Mouse (Mus musculus) heart, embryonic 12.5 days (tissue): Measurements from ENCODE around the gene Ehbp1l1. TPM values are rescaled to one million over a fixed set of nuclear protein-coding genes. Genes with fewer than 3 reads are reported as not detected.
A peak's percentile ranks its signal among the peaks of the same experiment; 100 is the strongest.

Experiments used
- ATAC-seq: fragments of 200-750 bp; cut with Nextera tagmentation; 2 replicates; pipeline ENCODE4 v1.8.0; 2017; ENCODE audit warnings: moderate TSS enrichment, moderate library complexity; ENCODE audit not compliant: insufficient number of reproducible peaks, low FRiP score
- H3K27ac ChIP-seq: fragments of 300-500 bp; sonication (generic); 2 replicates; pipeline ENCODE4 v1.5.1; 2016; ENCODE audit warnings: mild to moderate bottlenecking, moderate library complexity; ENCODE audit not compliant: poor library complexity, severe bottlenecking
- H3K27me3 ChIP-seq: fragments of 300-500 bp; sonication (generic); replicated peaks from 2 replicates; pipeline ENCODE4 v1.6.1; 2016; ENCODE audit warnings: mild to moderate bottlenecking, moderate library complexity
- H3K36me3 ChIP-seq: fragments of 300-500 bp; sonication (generic); 2 replicates; pipeline ENCODE4 v1.6.1; 2016; ENCODE audit warnings: mild to moderate bottlenecking, moderate library complexity
- H3K4me1 ChIP-seq: fragments of 300-500 bp; sonication (generic); replicated peaks from 2 replicates; pipeline ENCODE4 v1.6.1; 2016; ENCODE audit warnings: mild to moderate bottlenecking
- H3K4me2 ChIP-seq: fragments of 300-500 bp; sonication (generic); 2 replicates; pipeline ENCODE4 v1.6.1; 2016; ENCODE audit warnings: mild to moderate bottlenecking, moderate library complexity
- H3K4me3 ChIP-seq: fragments of 300-500 bp; sonication (generic); 2 replicates; pipeline ENCODE4 v1.5.1; 2016; ENCODE audit warnings: mild to moderate bottlenecking
- H3K9ac ChIP-seq: fragments of 300-500 bp; sonication (generic); 2 replicates; pipeline ENCODE4 v1.6.1; 2016; ENCODE audit warnings: mild to moderate bottlenecking, moderate library complexity
- H3K9me3 ChIP-seq: fragments of 300-500 bp; sonication (generic); replicated peaks from 2 replicates; pipeline ENCODE4 v1.6.1; 2016; ENCODE audit warnings: mild to moderate bottlenecking, moderate library complexity
- WGBS: fragments of 180-500 bp; shearing (Covaris S2); methylation state at CpG from one replicate; pipeline ENCODE4 v1.1.7; 2016; 5-methylcytosine and 5-hydroxymethylcytosine counted together
- polyA plus RNA-seq: library from polyadenylated mRNA; unstranded; fragments of >200 nt; fragmentation: Nextera tagmentation; extraction: Ambion mirVana; gene quantifications from 2 replicates; pipeline ENCODE4 v1.2.1, GENCODE M21; 2016

Ehbp1l1 gene
- 121 and 123 TPM in 2 replicates for polyA plus RNA-seq

DNA sequence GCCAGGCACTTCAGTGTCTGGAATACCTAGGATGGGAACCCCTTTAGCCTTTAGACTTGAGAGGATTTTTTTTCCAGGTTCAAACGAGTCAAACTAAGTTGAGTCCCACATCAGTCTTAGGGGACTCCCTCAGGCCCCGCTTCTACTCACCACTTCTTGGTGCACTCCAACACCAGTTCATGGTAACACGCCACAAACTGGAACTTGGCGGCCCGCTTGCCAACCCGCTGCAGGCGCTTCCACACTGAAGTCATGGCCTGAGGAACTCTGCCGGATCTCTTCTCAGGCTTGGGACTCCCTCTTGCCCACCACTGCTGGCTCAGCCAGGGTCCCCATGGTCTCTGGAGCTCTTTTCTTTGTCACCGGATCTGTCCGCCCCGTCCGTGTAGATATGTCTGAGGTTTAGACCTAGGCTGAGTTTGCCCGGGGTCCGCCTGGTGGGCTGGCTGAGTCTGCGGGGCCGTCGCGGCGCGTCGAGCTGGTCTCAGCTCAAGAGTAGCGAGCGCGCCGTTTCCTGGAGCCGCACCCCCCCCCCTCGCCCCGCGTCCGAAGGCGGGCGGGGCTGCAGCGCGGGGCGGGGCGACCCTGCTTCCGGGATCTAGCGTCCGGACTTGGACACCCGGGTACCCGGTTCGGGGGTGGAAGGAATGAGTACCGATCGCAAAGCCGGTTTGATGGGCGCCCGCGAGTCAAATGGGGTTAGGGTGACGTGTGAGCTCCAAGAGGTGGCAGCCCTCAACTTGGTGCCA is at the start of gene Ehbp1l1:
Gene Ehbp1l1 (minus strand): TSS at position 551 of the 749 bp plus-strand sequence.
- Histone ChIP-seq H3K27ac (peak within 1 kb of the TSS; percentile 97), H3K4me3 (peak within 1 kb of the TSS; percentile 80), H3K27me3 (no peaks in the 10 kb centered on the region), H3K4me2 (peak within 1 kb of the TSS; percentile 89), H3K9me3 (no peaks in the 10 kb centered on the region), H3K4me1 (peaks cover 68% of the 10 kb centered on the region), H3K36me3 (peaks cover 38% of the 10 kb centered on the region), H3K9ac (peak within 1 kb of the TSS; percentile 90)
- 3% methylated on average over 49 of the region's 49 CpGs for WGBS
- ATAC-seq, result peak; percentile 58

- H3K36me3 ChIP-seq, result peaks cover 37% of the 10 kb centered on the region
- H3K4me2 ChIP-seq, result peak within 1 kb of the TSS; percentile 86
- H3K9ac ChIP-seq, result peak within 1 kb of the TSS; percentile 85
- ATAC-seq, result peak; percentile 98
- peak within 1 kb of the TSS; percentile 65 for H3K4me3 ChIP-seq
- H3K9me3 ChIP-seq, result no peaks in the 10 kb centered on the region; the same call in 1 of the 2 replicates
- WGBS, result 1% methylated on average over 64 of the region's 64 CpGs
- H3K27me3 ChIP-seq, result no peaks in the 10 kb centered on the region
- peaks cover 12% of the 10 kb centered on the region for H3K4me1 ChIP-seq
- peak within 1 kb of the TSS; percentile 70 for H3K27ac ChIP-seq
These were observed 45.1 kb upstream of the Ehbp1l1 start, which contains the start of gene Scyl1 for GRCm38 (mm10) chr19:5770925-5771860. Gene Scyl1 (minus strand): TSS chr19:5771419.

DNA sequence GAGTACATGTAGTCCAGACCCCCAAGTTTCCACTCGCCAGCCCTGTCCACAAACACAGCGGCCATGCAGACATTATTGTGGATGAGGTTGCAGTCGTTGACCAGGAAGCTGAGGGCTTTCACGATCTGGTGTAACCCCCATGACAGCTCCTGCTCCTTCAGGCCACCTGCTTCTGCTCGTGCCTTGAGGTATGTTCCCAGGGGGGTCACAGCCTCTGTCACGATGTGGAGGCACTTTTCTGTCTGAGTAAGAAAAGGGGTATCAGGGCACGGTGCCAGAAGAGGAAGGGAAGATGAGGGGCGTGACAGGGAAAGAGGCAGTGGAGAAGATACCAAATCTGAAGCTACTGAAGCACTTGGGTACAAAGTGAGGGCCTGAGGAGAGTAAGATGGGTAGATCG is 44.2 kb upstream of the Ehbp1l1 start:
- peak overlapping the region; percentile 70 for H3K27ac ChIP-seq
- peak overlapping the region; percentile 65 for H3K4me3 ChIP-seq
- no peaks in the 10 kb centered on the region; the same call in 1 of the 2 replicates for H3K9me3 ChIP-seq
- peaks cover 46% of the 10 kb centered on the region for H3K36me3 ChIP-seq
- H3K9ac ChIP-seq, result peak overlapping the region; percentile 85
- 38% methylated on average over 9 of the region's 9 CpGs for WGBS
- H3K4me1 ChIP-seq, result peaks cover 12% of the 10 kb centered on the region
- no peaks in the 10 kb centered on the region for H3K27me3 ChIP-seq
- ATAC-seq, result no peak
- H3K4me2 ChIP-seq, result peak overlapping the region; percentile 86

DNA sequence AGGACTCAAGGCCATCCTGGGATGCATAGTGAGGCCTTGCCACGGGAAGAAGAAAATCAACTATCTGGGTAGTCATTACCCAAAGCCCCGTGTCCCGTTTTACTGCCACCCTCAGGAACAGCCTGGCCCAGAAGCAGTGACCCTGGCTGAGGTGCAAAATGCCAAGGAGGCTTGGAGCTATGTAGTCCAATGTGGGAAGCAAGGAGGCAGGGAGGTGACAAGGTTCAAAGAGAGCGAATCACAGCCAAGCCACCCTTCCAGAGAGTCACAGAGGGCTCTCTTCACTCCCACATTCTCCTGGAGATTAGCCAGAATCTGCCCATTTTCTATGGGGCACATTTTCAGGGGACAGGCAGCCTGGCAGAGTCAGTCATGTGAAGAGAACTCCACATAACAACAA is 41.2 kb upstream of the Ehbp1l1 start:
- Histone ChIP-seq H3K27ac (no peak overlapping the region), H3K4me1 (peaks cover 12% of the 10 kb centered on the region), H3K4me2 (no peak overlapping the region), H3K4me3 (no peak overlapping the region), H3K36me3 (peaks cover 74% of the 10 kb centered on the region), H3K9me3 (no peaks in the 10 kb centered on the region; the same call in 1 of the 2 replicates), H3K9ac (no peak overlapping the region), H3K27me3 (no peaks in the 10 kb centered on the region)
- 88% methylated on average over 4 of the region's 4 CpGs for WGBS
- ATAC-seq, result no peak

- WGBS, result 92% methylated on average over 6 of the region's 6 CpGs
These were observed 37.0 kb upstream of the Ehbp1l1 start for GRCm38 (mm10) chr19:5763163-5763562.

GRCm38 (mm10) chr19:5758878-5759403 is 32.8 kb upstream of the Ehbp1l1 start:
- Histone ChIP-seq H3K36me3 (peaks cover 69% of the 10 kb centered on the region), H3K9me3 (no peaks in the 10 kb centered on the region), H3K27ac (no peak overlapping the region), H3K9ac (no peak overlapping the region), H3K4me3 (no peak overlapping the region), H3K27me3 (peaks cover 58% of the 10 kb centered on the region), H3K4me1 (peaks cover 16% of the 10 kb centered on the region), H3K4me2 (no peak overlapping the region)
- 91% methylated on average over 14 of the region's 14 CpGs for WGBS
- no peak for ATAC-seq

More at GRCm38 (mm10) chr19:5763163-5763562, 37.0 kb upstream of the Ehbp1l1 start:
- H3K9ac ChIP-seq, result no peak overlapping the region
- no peaks in the 10 kb centered on the region for H3K9me3 ChIP-seq
- ATAC-seq, result no peak
- peaks cover 16% of the 10 kb centered on the region for H3K27me3 ChIP-seq
- H3K4me1 ChIP-seq, result no peaks in the 10 kb centered on the region
- no peak overlapping the region for H3K4me3 ChIP-seq
- H3K27ac ChIP-seq, result no peak overlapping the region
- H3K4me2 ChIP-seq, result no peak overlapping the region
- H3K36me3 ChIP-seq, result peaks cover 95% of the 10 kb centered on the region

- ATAC-seq, result peak; percentile 19; the same call in 1 of the 2 replicates
- WGBS, result 15% methylated on average over 36 of the region's 36 CpGs
- H3K27me3 ChIP-seq, result peaks cover 77% of the 10 kb centered on the region
These were observed 31.0 kb upstream of the Ehbp1l1 start for GRCm38 (mm10) chr19:5756991-5757636.

GRCm38 (mm10) chr19:5756321-5756985 is 30.3 kb upstream of the Ehbp1l1 start:
- 12% methylated on average over 25 of the region's 29 CpGs for WGBS
- H3K4me1 ChIP-seq, result peaks cover 22% of the 10 kb centered on the region
- H3K9ac ChIP-seq, result peak overlapping the region; percentile 66
- H3K4me2 ChIP-seq, result peak overlapping the region; percentile 71
- no peaks in the 10 kb centered on the region for H3K9me3 ChIP-seq
- H3K36me3 ChIP-seq, result peaks cover 53% of the 10 kb centered on the region
- ATAC-seq, result peak; percentile 29; the same call in 1 of the 2 replicates
- peaks cover 83% of the 10 kb centered on the region for H3K27me3 ChIP-seq
- peak overlapping the region; percentile 39 for H3K4me3 ChIP-seq
- H3K27ac ChIP-seq, result no peak overlapping the region

More at GRCm38 (mm10) chr19:5756991-5757636, 31.0 kb upstream of the Ehbp1l1 start:
- H3K27ac ChIP-seq, result no peak overlapping the region
- H3K4me1 ChIP-seq, result peaks cover 16% of the 10 kb centered on the region
- peak overlapping the region; percentile 39 for H3K4me3 ChIP-seq
- no peaks in the 10 kb centered on the region for H3K9me3 ChIP-seq
- peak overlapping the region; percentile 71 for H3K4me2 ChIP-seq
- H3K36me3 ChIP-seq, result peaks cover 60% of the 10 kb centered on the region
- H3K9ac ChIP-seq, result peak overlapping the region; percentile 66

DNA sequence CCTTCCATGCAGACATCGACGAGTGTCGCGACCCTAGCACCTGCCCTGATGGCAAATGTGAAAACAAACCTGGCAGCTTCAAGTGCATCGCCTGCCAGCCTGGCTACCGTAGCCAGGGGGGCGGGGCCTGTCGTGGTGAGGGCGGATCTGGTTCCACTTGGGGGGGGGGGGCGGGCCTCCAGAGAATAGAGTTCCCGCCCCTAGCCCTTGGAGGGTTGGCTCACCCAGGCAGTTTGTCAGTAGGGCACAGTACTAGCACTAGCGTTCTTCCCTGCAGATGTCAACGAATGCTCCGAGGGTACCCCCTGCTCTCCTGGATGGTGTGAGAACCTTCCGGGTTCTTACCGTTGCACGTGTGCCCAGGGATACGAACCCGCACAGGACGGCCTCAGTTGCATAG is 25.6 kb upstream of the Ehbp1l1 start:
- Histone ChIP-seq H3K4me1 (peaks cover 26% of the 10 kb centered on the region), H3K9ac (0 out of 2 replicates have a peak overlapping the region, but pooled peaks have one; percentile 22), H3K27me3 (peaks cover 100% of the 10 kb centered on the region), H3K4me3 (no peak overlapping the region), H3K36me3 (peaks cover 20% of the 10 kb centered on the region), H3K9me3 (no peaks in the 10 kb centered on the region), H3K27ac (no peak overlapping the region), H3K4me2 (peak overlapping the region; percentile 26; the same call in 1 of the 2 replicates)
- WGBS, result 9% methylated on average over 17 of the region's 20 CpGs
- no peak for ATAC-seq

DNA sequence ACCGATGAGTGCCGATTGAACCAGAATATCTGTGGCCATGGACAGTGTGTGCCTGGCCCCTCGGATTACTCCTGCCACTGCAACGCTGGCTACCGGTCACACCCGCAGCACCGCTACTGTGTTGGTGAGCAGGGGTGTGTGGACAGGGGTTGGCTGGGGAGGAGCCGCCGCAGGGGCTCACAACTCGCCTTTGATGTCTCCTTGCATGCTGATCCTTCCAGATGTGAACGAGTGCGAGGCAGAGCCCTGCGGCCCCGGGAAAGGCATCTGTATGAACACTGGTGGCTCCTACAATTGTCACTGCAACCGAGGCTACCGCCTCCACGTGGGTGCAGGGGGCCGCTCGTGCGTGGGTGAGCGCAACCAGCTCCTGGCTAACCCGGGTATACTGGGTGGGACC is 24.8 kb upstream of the Ehbp1l1 start:
- Histone ChIP-seq H3K4me1 (peaks cover 28% of the 10 kb centered on the region), H3K9ac (0 out of 2 replicates have a peak overlapping the region, but pooled peaks have one; percentile 22), H3K27me3 (peaks cover 98% of the 10 kb centered on the region), H3K27ac (no peak overlapping the region), H3K4me3 (no peak overlapping the region), H3K9me3 (no peaks in the 10 kb centered on the region), H3K4me2 (no peak overlapping the region), H3K36me3 (peaks cover 20% of the 10 kb centered on the region)
- ATAC-seq, result no peak
- WGBS, result 8% methylated on average over 22 of the region's 22 CpGs
